Mouse (Mus musculus): ENCODE measurements around the gene Zfp781. TPM values are rescaled to one million over a fixed set of nuclear protein-coding genes. Genes with fewer than 3 reads are reported as not detected.
"Not testable (repeated sequence)": the region's sequence is repeated elsewhere in the genome, so short reads cannot be mapped to it uniquely, and the experiment has no call there.

Zfp781 gene
- 4.3 and 4.7 TPM in 2 replicates for polyA plus RNA-seq (2016; fragmentation: Nextera tagmentation; extraction: Ambion mirVana)

- DNase-seq (ENCODE audit: low spot score); H3K27me3 ChIP-seq (ENCODE audit: low read depth, poor library complexity, severe bottlenecking); H3K4me1 ChIP-seq; H3K27ac ChIP-seq; H3K36me3 ChIP-seq; H3K4me3 ChIP-seq; H3K9me3 ChIP-seq (replicated peaks): not testable (repeated sequence)
- WGBS, result no CpG with 5 or more reads among the region's 43 CpGs
Measured at GRCm38 (mm10) chr10:81929842-81930743, at the start of gene Zfp781. TSS of gene Zfp781 (minus strand) at chr10:81930480.

GRCm38 (mm10) chr10:81978365-81979003 is 48.2 kb upstream of the Zfp781 start:
- H3K27me3 ChIP-seq (ENCODE audit: low read depth, poor library complexity, severe bottlenecking); H3K4me1 ChIP-seq; DNase-seq (ENCODE audit: low spot score); H3K27ac ChIP-seq; H3K36me3 ChIP-seq; H3K4me3 ChIP-seq; H3K9me3 ChIP-seq (replicated peaks): not testable (repeated sequence)
- no CpG with 5 or more reads among the region's 44 CpGs for WGBS

GRCm38 (mm10) chr10:81930744-81931118 is 451 bp upstream of the Zfp781 start:
- not testable (repeated sequence) for H3K4me1 ChIP-seq; H3K9me3 ChIP-seq (replicated peaks); DNase-seq (ENCODE audit: low spot score); H3K27me3 ChIP-seq (ENCODE audit: low read depth, poor library complexity, severe bottlenecking); H3K36me3 ChIP-seq; H3K4me3 ChIP-seq; H3K27ac ChIP-seq
- no CpG with 5 or more reads among the region's 3 CpGs for WGBS

- not testable (repeated sequence) for DNase-seq (ENCODE audit: low spot score); H3K9me3 ChIP-seq (replicated peaks); H3K36me3 ChIP-seq; H3K27ac ChIP-seq; H3K4me3 ChIP-seq; H3K27me3 ChIP-seq (ENCODE audit: low read depth, poor library complexity, severe bottlenecking); H3K4me1 ChIP-seq
- 23% methylated on average over 5 of the region's 49 CpGs for WGBS
Measured at GRCm38 (mm10) chr10:81863409-81864407, 66.6 kb downstream of the Zfp781 start, which contains the start of gene Gm32687. TSS of gene Gm32687 (plus strand) at chr10:81863934.

Other genes with a start within 250 kb of the Zfp781 start
- 11.7 and 14.2 TPM in 2 replicates for gene Zfp433, start 225.7 kb downstream of the Zfp781 start, polyA plus RNA-seq (2016; fragmentation: Nextera tagmentation; extraction: Ambion mirVana)
- 10.1 and 12.5 TPM in 2 replicates for gene Gm3055, start 159.3 kb downstream of the Zfp781 start, polyA plus RNA-seq (2016; fragmentation: Nextera tagmentation; extraction: Ambion mirVana)
- 3.4 and 4.3 TPM in 2 replicates for gene Gm4767, start 118.3 kb downstream of the Zfp781 start, polyA plus RNA-seq (2016; fragmentation: Nextera tagmentation; extraction: Ambion mirVana)
- 9.1 and 10.2 TPM in 2 replicates for gene Gm32687, start 66.5 kb downstream of the Zfp781 start, polyA plus RNA-seq (2016; fragmentation: Nextera tagmentation; extraction: Ambion mirVana)
- 16.3 and 20.2 TPM in 2 replicates for gene Zfp873, start 117.6 kb upstream of the Zfp781 start, polyA plus RNA-seq (2016; fragmentation: Nextera tagmentation; extraction: Ambion mirVana)
- gene BC024063, start 152.9 kb upstream of the Zfp781 start, polyA plus RNA-seq (2016; fragmentation: Nextera tagmentation; extraction: Ambion mirVana), result 4.5 and 5.9 TPM in 2 replicates
- 3.8 and 4.4 TPM in 2 replicates for gene AU041133, start 197.5 kb upstream of the Zfp781 start, polyA plus RNA-seq (2016; fragmentation: Nextera tagmentation; extraction: Ambion mirVana)

Data from limb, embryonic 10.5 days (tissue).